Mouse (Mus musculus) heart, postnatal 25 days (tissue): Measurements from ENCODE around the gene Klhl12. TPM values are rescaled to one million over a fixed set of nuclear protein-coding genes. Genes with fewer than 3 reads are reported as not detected.
"Not testable (repeated sequence)": the region's sequence is repeated elsewhere in the genome, so short reads cannot be mapped to it uniquely, and the experiment has no call there.

Experiments
- DNase-seq: peaks from one replicate; pipeline ENCODE4 v3.0.0; 2022; ENCODE audit warnings: low spot score
- intact Hi-C: fragments of 180-260 bp; cut with DNase I; formaldehyde crosslinking; loops from one replicate; pipeline ENCODE4 v1.15.1; 2025
- total RNA-seq, 2 experiments: library from RNA; stranded (reverse); gene quantifications; 2 replicates each; pipeline ENCODE4 v1.2.3; 2021

The Klhl12 gene
- total RNA-seq, 2 experiments from 2014 or later, result 19.1 to 20.5 TPM

- DNase-seq, intact Hi-C loops: not testable (repeated sequence)
Measured at GRCm38 (mm10) chr1:134443288-134443687, 12.0 kb upstream of the Klhl12 start.

GRCm38 (mm10) chr1:134445418-134445817 is 9.9 kb upstream of the Klhl12 start:
- no peak for DNase-seq
- intact Hi-C loops, result no loop called here

- DNase-seq, intact Hi-C loops: not testable (repeated sequence)
Measured at GRCm38 (mm10) chr1:134448537-134448936, 6.8 kb upstream of the Klhl12 start.

- DNase-seq, result no peak
- intact Hi-C loops, result loop anchor here (5.0 kb wide), 1 partner anchor 33 kb away; the partner anchor contains the start of gene Adipor1
Measured at GRCm38 (mm10) chr1:134450201-134450600, 5.1 kb upstream of the Klhl12 start.

- no peak for DNase-seq
- intact Hi-C loops, result loop anchor here (5.0 kb wide), 1 partner anchor 34 kb away; the partner anchor contains the start of gene Adipor1
Measured at GRCm38 (mm10) chr1:134450986-134451385, 4.3 kb upstream of the Klhl12 start.

- intact Hi-C loops, result no loop called here
- DNase-seq, result no peak
Measured at GRCm38 (mm10) chr1:134456060-134456459, 729 bp downstream of the Klhl12 start.

GRCm38 (mm10) chr1:134458139-134458727 is 2.9 kb downstream of the Klhl12 start:
- intact Hi-C loops, result no loop called here
- DNase-seq, result no peak

- DNase-seq, result no peak
- intact Hi-C loops, result no loop called here
Measured at GRCm38 (mm10) chr1:134460294-134461284, 5.3 kb downstream of the Klhl12 start.

- intact Hi-C loops, result no loop called here
- DNase-seq, result no peak
Measured at GRCm38 (mm10) chr1:134484623-134485022, 29.3 kb downstream of the Klhl12 start.

GRCm38 (mm10) chr1:134490903-134491801 is 35.8 kb downstream of the Klhl12 start:
- no peak for DNase-seq
- intact Hi-C loops, result no loop called here

- DNase-seq, result no peak
- intact Hi-C loops, result no loop called here
Measured at GRCm38 (mm10) chr1:134492276-134492675, 36.9 kb downstream of the Klhl12 start.

- intact Hi-C loops, result no loop called here
- DNase-seq, result no peak
Measured at GRCm38 (mm10) chr1:134493496-134493895, 38.2 kb downstream of the Klhl12 start.

GRCm38 (mm10) chr1:134493956-134494355 is 38.6 kb downstream of the Klhl12 start:
- intact Hi-C loops, result loop anchor here (2.0 kb wide), 1 partner anchor 63 kb away; no protein-coding TSS in a partner anchor
- no peak for DNase-seq

- intact Hi-C loops, result loop anchor here (2.0 kb wide), 1 partner anchor 62 kb away; no protein-coding TSS in a partner anchor
- DNase-seq, result peak; percentile 98
Measured at GRCm38 (mm10) chr1:134494428-134495215, 39.3 kb downstream of the Klhl12 start, which contains the start of gene Rabif. TSS of gene Rabif (plus strand) at chr1:134494648.

GRCm38 (mm10) chr1:134495216-134495539 is 39.8 kb downstream of the Klhl12 start:
- DNase-seq, result no peak
- intact Hi-C loops, result loop anchor here (2.0 kb wide), 1 partner anchor 62 kb away; no protein-coding TSS in a partner anchor

GRCm38 (mm10) chr1:134495991-134496390 is 40.7 kb downstream of the Klhl12 start:
- intact Hi-C loops, result loop anchor here (2.0 kb wide), 1 partner anchor 61 kb away; no protein-coding TSS in a partner anchor
- no peak for DNase-seq

- intact Hi-C loops, result no loop called here
- DNase-seq, result no peak
Measured at GRCm38 (mm10) chr1:134500916-134501315, 45.6 kb downstream of the Klhl12 start.

GRCm38 (mm10) chr1:134506201-134506600 is 50.9 kb downstream of the Klhl12 start:
- DNase-seq, result no peak
- intact Hi-C loops, result no loop called here

- DNase-seq, result no peak
- intact Hi-C loops, result no loop called here
Measured at GRCm38 (mm10) chr1:134510018-134510417, 54.7 kb downstream of the Klhl12 start.
